Mouse (Mus musculus) ES-Bruce4 (cell line): ENCODE results near the gene Krtap5-1.

Source experiments
- CTCF ChIP-seq: IDR thresholded peaks from one replicate; pipeline ENCODE4 v1.8.1; 2011; ENCODE audit warnings: low read depth, low read length
- EP300 ChIP-seq: IDR thresholded peaks from 2 replicates; pipeline ENCODE4 v1.6.1; 2011; ENCODE audit warnings: low read depth, low read length; ENCODE audit not compliant: insufficient read depth

DNA sequence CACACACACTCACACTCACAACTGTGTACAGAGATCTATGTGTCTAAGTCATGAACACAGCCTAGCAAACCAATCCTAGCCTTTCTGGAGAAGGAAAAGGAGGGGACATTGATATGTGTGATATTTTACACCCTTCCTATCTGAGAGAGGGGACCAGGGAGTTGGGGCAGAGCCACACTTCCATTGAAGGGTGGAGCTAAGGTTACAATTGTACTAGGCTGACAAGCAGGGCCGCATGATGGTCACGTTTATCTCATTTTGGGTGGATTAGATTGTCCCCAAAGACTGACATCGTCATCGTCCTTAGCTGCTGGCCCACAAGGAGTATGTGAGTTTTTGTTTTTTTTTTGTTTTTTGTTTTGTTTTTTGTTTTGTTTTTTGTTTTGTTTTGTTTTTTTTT lies 34.4 kb upstream of the Krtap5-1 start:
- TF ChIP-seq CTCF (no peak), EP300 (no peak)
